Mouse (Mus musculus) embryonic facial prominence, embryonic 12.5 days (tissue): ENCODE data around the gene Dctn3. TPM values are rescaled to one million over a fixed set of nuclear protein-coding genes. Genes with fewer than 3 reads are reported as not detected.
"Not testable (repeated sequence)": the region's sequence is repeated elsewhere in the genome, so short reads cannot be mapped to it uniquely, and the experiment has no call there.

ENCODE experiments used
- ATAC-seq: fragments of 200-750 bp; cut with Nextera tagmentation; 2 replicates; pipeline ENCODE4 v1.8.0; 2017; ENCODE audit not compliant: insufficient number of reproducible peaks, insufficient read depth, low FRiP score, low TSS enrichment
- H3K27ac ChIP-seq: fragments of 300-500 bp; sonication (generic); 2 replicates; pipeline ENCODE4 v1.5.1; 2016; ENCODE audit warnings: mild to moderate bottlenecking
- H3K27me3 ChIP-seq: fragments of 300-500 bp; sonication (generic); 2 replicates; pipeline ENCODE4 v1.6.1; 2016; ENCODE audit warnings: mild to moderate bottlenecking, moderate library complexity
- H3K36me3 ChIP-seq: fragments of 300-500 bp; sonication (generic); 2 replicates; pipeline ENCODE4 v1.6.1; 2016; ENCODE audit warnings: mild to moderate bottlenecking
- H3K4me1 ChIP-seq: fragments of 300-500 bp; sonication (generic); 2 replicates; pipeline ENCODE4 v1.6.1; 2016
- H3K4me2 ChIP-seq: fragments of 300-500 bp; sonication (generic); replicated peaks from 2 replicates; pipeline ENCODE4 v1.6.1; 2016; ENCODE audit warnings: mild to moderate bottlenecking, moderate library complexity
- H3K4me3 ChIP-seq: fragments of 300-500 bp; sonication (generic); 2 replicates; pipeline ENCODE4 v1.5.1; 2016; ENCODE audit warnings: mild to moderate bottlenecking
- H3K9ac ChIP-seq: fragments of 300-500 bp; sonication (generic); 2 replicates; pipeline ENCODE4 v1.6.1; 2016; ENCODE audit warnings: mild to moderate bottlenecking, moderate library complexity
- H3K9me3 ChIP-seq: fragments of 300-500 bp; sonication (generic); 2 replicates; pipeline ENCODE4 v1.6.1; 2016; ENCODE audit warnings: mild to moderate bottlenecking, moderate library complexity
- WGBS: fragments of 180-500 bp; shearing (Covaris S2); methylation state at CpG from one replicate; pipeline ENCODE4 v1.1.7; 2016; 5-methylcytosine and 5-hydroxymethylcytosine counted together
- polyA plus RNA-seq: library from polyadenylated mRNA; unstranded; fragments of >200 nt; fragmentation: Nextera tagmentation; extraction: Ambion mirVana; gene quantifications from 2 replicates; pipeline ENCODE4 v1.2.1, GENCODE M21; 2016

Gene Dctn3
- polyA plus RNA-seq, 1 experiment from 2014 or later = 117 TPM

- Histone ChIP-seq H3K4me2 (peak overlapping the region; percentile 24), H3K4me3 (0 out of 2 replicates have a peak overlapping the region, but pooled peaks have one; percentile 10)
Measured at GRCm38 (mm10) chr4:41693511-41693910, 29.5 kb downstream of the Dctn3 start.

DNA sequence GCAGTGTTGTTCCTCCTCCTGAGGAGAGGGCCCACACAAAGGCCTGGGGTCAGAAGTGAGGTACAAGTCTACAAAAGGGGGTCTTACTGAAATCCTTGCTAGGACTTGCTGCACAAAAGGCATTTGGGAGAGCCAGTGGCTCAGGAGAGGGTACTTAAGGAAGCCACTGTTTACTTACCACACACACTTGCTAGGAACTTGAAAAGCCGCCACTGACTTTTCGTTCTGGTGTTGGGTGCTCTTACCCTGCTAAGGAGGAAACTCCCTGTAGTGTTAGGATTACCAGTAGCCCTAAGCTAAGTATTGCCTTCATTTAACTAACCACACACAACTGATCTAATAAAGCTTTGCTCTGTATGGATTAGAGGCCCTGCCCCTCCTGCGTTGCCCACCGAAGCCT, 33.0 kb downstream of the Dctn3 start:
- no CpG with 5 or more reads among the region's 4 CpGs for WGBS
- not testable (repeated sequence) for H3K4me1 ChIP-seq, H3K27ac ChIP-seq, H3K36me3 ChIP-seq, H3K9me3 ChIP-seq, H3K4me2 ChIP-seq, H3K4me3 ChIP-seq, H3K27me3 ChIP-seq, ATAC-seq, H3K9ac ChIP-seq

More at GRCm38 (mm10) chr4:41693511-41693910, 29.5 kb downstream of the Dctn3 start:
- H3K9me3 ChIP-seq, ATAC-seq, H3K27me3 ChIP-seq, H3K9ac ChIP-seq, H3K36me3 ChIP-seq, H3K4me1 ChIP-seq, H3K27ac ChIP-seq: not testable (repeated sequence)
- WGBS = 18% methylated on average over 4 of the region's 4 CpGs

DNA sequence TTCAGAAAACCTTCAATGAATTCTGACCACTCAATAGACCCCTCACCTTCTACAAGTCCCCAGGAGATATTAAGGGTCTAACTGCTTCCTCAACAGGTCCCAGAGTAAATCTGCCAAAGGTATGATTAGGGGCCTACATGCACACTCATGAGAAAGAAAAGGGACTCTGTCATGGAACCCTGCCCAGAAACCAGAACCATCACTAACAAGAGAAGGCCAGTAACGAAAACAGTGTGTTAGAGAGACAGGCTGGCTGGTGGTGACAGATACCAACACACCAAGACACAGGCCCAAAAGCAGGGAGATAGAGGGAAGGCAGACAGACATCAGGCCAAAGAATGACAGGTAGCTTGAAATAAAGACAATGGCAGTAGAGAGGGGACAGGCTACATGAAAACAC, 34.4 kb downstream of the Dctn3 start:
- not testable (repeated sequence) for H3K9ac ChIP-seq, H3K27ac ChIP-seq, H3K36me3 ChIP-seq, H3K4me1 ChIP-seq, H3K4me2 ChIP-seq, H3K27me3 ChIP-seq, ATAC-seq, H3K9me3 ChIP-seq, H3K4me3 ChIP-seq
- 57% methylated on average over 1 of the region's 1 CpGs for WGBS

GRCm38 (mm10) chr4:41685882-41686492, 37.0 kb downstream of the Dctn3 start:
- H3K36me3 ChIP-seq, H3K4me2 ChIP-seq, H3K4me3 ChIP-seq, H3K27me3 ChIP-seq, H3K27ac ChIP-seq, H3K9me3 ChIP-seq, H3K9ac ChIP-seq: not testable (repeated sequence)
- WGBS = 42% methylated on average over 9 of the region's 10 CpGs
- ATAC-seq = 0 out of 2 replicates have a peak, but pooled peaks have one; percentile 11
- H3K4me1 ChIP-seq = peaks cover 13% of the 10 kb centered on the region

DNA sequence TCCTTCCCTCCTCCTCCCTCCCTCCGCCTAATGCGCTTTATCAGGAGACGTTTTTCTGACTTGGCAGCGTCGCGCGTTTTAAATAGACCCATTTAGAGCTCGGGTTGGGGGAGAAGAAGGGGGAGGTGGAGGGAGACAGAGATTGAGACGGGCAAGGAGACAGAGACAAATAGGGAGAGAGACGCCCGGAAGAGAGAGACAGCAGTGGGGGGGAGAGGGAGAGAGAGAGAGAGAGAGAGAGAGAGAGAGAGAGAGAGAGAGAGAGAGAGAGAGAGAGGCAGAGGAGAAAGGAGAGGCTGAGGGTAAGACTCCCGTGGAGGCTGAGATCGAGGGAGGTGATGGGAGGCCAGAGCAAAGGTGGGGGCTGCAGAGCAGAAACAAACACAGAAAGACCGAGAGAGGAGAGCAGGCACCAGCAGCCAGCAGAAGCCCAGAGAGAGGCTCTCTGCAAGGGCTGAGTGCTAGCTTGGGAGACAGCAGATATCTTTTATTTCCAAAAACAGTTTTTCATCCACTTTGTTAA, 38.0 kb downstream of the Dctn3 start:
- Histone ChIP-seq H3K4me2 (peak overlapping the region; percentile 36), H3K4me1 (peaks cover 20% of the 10 kb centered on the region)
- 3% methylated on average over 14 of the region's 14 CpGs for WGBS
- not testable (repeated sequence) for H3K4me3 ChIP-seq, H3K27me3 ChIP-seq, H3K9me3 ChIP-seq, H3K9ac ChIP-seq, H3K36me3 ChIP-seq, H3K27ac ChIP-seq, ATAC-seq

GRCm38 (mm10) chr4:41684131-41684930, 38.6 kb downstream of the Dctn3 start:
- not testable (repeated sequence) for H3K36me3 ChIP-seq, H3K9me3 ChIP-seq, H3K27me3 ChIP-seq, H3K4me3 ChIP-seq, ATAC-seq, H3K9ac ChIP-seq
- peak overlapping the region; percentile 65; the same call in 1 of the 2 replicates for H3K27ac ChIP-seq
- H3K4me1 ChIP-seq = peaks cover 26% of the 10 kb centered on the region
- H3K4me2 ChIP-seq = peak overlapping the region; percentile 36
- WGBS = 3% methylated on average over 27 of the region's 27 CpGs

DNA sequence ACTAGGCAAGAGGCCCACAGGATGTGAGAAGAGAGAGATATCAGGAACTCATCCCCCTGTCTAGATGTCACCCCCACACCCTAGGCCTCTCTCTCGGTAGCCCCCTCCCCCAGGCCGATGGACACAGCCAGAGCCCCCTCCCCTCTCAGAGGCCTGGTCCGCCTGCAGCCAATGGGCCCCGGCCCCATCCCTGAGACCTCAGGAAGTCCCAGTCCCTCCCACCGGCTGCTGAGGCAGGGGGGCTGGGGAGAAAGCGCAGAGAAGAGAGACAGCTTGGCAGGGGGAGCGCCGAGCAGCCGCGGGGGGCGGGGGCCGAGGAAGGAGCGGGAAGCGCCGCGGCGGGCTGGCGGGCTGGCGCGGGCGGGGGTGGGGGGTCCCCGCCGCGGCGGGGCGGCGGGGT, 39.7 kb downstream of the Dctn3 start:
- H3K9ac ChIP-seq, H3K27ac ChIP-seq, H3K27me3 ChIP-seq, H3K9me3 ChIP-seq, H3K36me3 ChIP-seq: not testable (repeated sequence)
- peak; percentile 39; the same call in 1 of the 2 replicates for ATAC-seq
- WGBS = 3% methylated on average over 14 of the region's 27 CpGs
- H3K4me3 ChIP-seq = 0 out of 2 replicates have a peak overlapping the region, but pooled peaks have one; percentile 19
- H3K4me1 ChIP-seq = peaks cover 33% of the 10 kb centered on the region
- peak overlapping the region; percentile 40 for H3K4me2 ChIP-seq

GRCm38 (mm10) chr4:41682789-41683188, 40.2 kb downstream of the Dctn3 start:
- Histone ChIP-seq H3K4me3 (no peak overlapping the region), H3K27ac (peak overlapping the region; percentile 50; the same call in 1 of the 2 replicates), H3K27me3 (no peaks in the 10 kb centered on the region), H3K36me3 (no peaks in the 10 kb centered on the region), H3K9ac (no peak overlapping the region), H3K4me2 (peak overlapping the region; percentile 40), H3K4me1 (peaks cover 34% of the 10 kb centered on the region), H3K9me3 (no peaks in the 10 kb centered on the region)
- WGBS = 27% methylated on average over 6 of the region's 6 CpGs
- ATAC-seq = no peak

DNA sequence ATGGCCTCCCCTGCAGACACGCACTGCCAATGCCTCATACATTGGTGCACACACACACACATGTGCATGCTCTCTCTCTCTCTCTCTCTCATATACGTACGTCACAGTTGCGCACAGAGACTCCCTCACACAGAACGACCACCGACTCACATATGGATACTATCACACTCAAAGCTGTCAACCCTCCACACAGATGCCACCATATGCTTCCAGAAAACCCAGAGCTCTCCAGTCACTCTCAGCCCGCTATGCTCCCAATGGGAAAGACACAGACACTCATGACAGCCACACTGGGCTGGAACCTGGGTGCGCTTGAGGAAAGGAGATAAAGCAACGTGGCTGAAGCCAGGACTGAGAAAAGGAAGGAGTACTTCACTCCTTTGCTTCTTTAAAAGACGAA, 41.0 kb downstream of the Dctn3 start:
- H3K4me3 ChIP-seq = no peak overlapping the region
- no peak for ATAC-seq
- no peaks in the 10 kb centered on the region for H3K27me3 ChIP-seq
- H3K27ac ChIP-seq = peak overlapping the region; percentile 50; the same call in 1 of the 2 replicates
- no peak overlapping the region for H3K4me2 ChIP-seq
- no peaks in the 10 kb centered on the region for H3K36me3 ChIP-seq
- H3K9ac ChIP-seq = no peak overlapping the region
- peaks cover 43% of the 10 kb centered on the region for H3K4me1 ChIP-seq
- 64% methylated on average over 10 of the region's 10 CpGs for WGBS
- no peaks in the 10 kb centered on the region for H3K9me3 ChIP-seq

GRCm38 (mm10) chr4:41681176-41681575, 41.8 kb downstream of the Dctn3 start:
- Histone ChIP-seq H3K36me3 (no peaks in the 10 kb centered on the region), H3K27me3 (no peaks in the 10 kb centered on the region), H3K4me1 (peaks cover 50% of the 10 kb centered on the region), H3K4me2 (no peak overlapping the region), H3K4me3 (no peak overlapping the region), H3K9ac (no peak overlapping the region), H3K27ac (no peak overlapping the region), H3K9me3 (no peaks in the 10 kb centered on the region)
- 55% methylated on average over 4 of the region's 4 CpGs for WGBS
- ATAC-seq = no peak

GRCm38 (mm10) chr4:41679291-41679690, 43.7 kb downstream of the Dctn3 start:
- Histone ChIP-seq H3K9me3 (no peaks in the 10 kb centered on the region), H3K4me3 (no peak overlapping the region), H3K27me3 (no peaks in the 10 kb centered on the region), H3K36me3 (no peaks in the 10 kb centered on the region), H3K4me2 (no peak overlapping the region), H3K4me1 (peaks cover 52% of the 10 kb centered on the region), H3K9ac (no peak overlapping the region), H3K27ac (peak overlapping the region; percentile 54; the same call in 1 of the 2 replicates)
- 100% methylated on average over 1 of the region's 2 CpGs for WGBS
- no peak for ATAC-seq

GRCm38 (mm10) chr4:41678863-41679262, 44.1 kb downstream of the Dctn3 start:
- peaks cover 52% of the 10 kb centered on the region for H3K4me1 ChIP-seq
- 82% methylated on average over 6 of the region's 6 CpGs for WGBS

More at GRCm38 (mm10) chr4:41678863-41679262, 44.1 kb downstream of the Dctn3 start:
- Histone ChIP-seq H3K27ac (no peak overlapping the region), H3K36me3 (no peaks in the 10 kb centered on the region), H3K9me3 (no peaks in the 10 kb centered on the region), H3K4me3 (no peak overlapping the region), H3K9ac (no peak overlapping the region), H3K27me3 (no peaks in the 10 kb centered on the region), H3K4me2 (no peak overlapping the region)
- ATAC-seq = no peak
